Mouse (Mus musculus): ENCODE results near the gene Crocc. TPM values are rescaled to one million over a fixed set of nuclear protein-coding genes. Genes with fewer than 3 reads are reported as not detected.

Crocc gene
- polyA plus RNA-seq, 1 experiment from 2014 or later = 5.3 TPM

DNA sequence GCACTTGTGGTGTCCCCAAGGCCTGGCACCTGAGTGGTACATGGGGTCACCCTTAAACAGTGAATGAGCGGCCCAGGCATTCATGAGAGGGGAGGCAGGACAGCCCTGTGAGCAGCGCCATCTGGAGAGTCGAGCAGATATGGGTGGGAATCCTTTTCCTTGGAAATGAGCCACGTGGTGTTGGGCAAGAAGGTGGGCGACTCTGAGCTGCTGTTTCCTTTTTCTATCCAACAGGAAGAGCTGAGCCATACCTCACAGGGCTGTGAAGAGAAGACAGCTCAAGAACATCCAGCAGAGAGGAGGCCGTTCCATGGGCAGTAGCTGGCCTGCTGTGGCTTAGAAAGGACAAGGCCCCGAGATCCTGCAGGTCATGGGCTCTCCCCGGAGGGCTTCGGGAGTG lies 28.4 kb upstream of the Crocc start:
- H3K4me2 ChIP-seq (ENCODE audit: low read depth, low read length) = no peak overlapping the region
- H3K4me3 ChIP-seq (ENCODE audit: low read length) = no peak overlapping the region
- H3K36me3 ChIP-seq (ENCODE audit: control insufficient read depth, insufficient read depth, low read length) = no peaks in the 10 kb centered on the region
- ATAC-seq (ENCODE audit: low read depth) = peak; percentile 38; the same call in 1 of the 2 replicates
- no peaks in the 10 kb centered on the region for H3K9me3 ChIP-seq (ENCODE audit: control insufficient read depth, low read length)
- no peaks in the 10 kb centered on the region; the same call in 1 of the 2 replicates for H3K4me1 ChIP-seq (replicated peaks; ENCODE audit: control insufficient read depth, insufficient read depth, low read length)
- no peaks in the 10 kb centered on the region for H3K27me3 ChIP-seq (ENCODE audit: control insufficient read depth, insufficient read depth, low read depth, low read length)
- WGBS = 50% methylated on average over 9 of the region's 9 CpGs
- H3K27ac ChIP-seq (ENCODE audit: low read length) = no peak overlapping the region
- H3K9ac ChIP-seq (ENCODE audit: low read length) = no peak overlapping the region

DNA sequence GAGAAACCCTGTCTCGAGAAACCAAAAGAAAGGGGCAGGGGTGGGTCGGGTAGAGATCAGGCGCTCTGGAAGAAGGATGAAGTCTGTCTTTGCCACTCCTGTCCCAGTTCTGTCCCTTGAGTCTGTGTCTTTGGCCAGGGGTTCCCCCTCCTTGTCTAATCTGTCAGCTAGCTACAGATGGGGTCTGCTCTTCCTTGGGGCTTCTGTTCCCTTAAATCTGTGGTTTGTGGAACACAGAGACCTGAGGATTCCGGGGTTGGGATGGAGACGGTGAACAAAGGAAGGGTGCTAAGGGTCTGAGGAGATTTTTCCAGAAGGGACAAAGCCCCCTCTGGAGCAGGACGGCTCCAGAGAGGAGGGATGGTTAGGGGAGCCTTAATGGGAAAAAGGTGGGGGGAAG lies 27.7 kb upstream of the Crocc start, which contains the start of gene Spata21:
TSS of gene Spata21 (plus strand) at position 301 of the 400 bp plus-strand sequence.
- 79% methylated on average over 6 of the region's 6 CpGs for WGBS
- H3K4me1 ChIP-seq (replicated peaks; ENCODE audit: control insufficient read depth, insufficient read depth, low read length) = no peaks in the 10 kb centered on the region; the same call in 1 of the 2 replicates
- H3K9ac ChIP-seq (ENCODE audit: low read length) = no peak within 1 kb of the TSS
- H3K27me3 ChIP-seq (ENCODE audit: control insufficient read depth, insufficient read depth, low read depth, low read length) = no peaks in the 10 kb centered on the region
- H3K36me3 ChIP-seq (ENCODE audit: control insufficient read depth, insufficient read depth, low read length) = no peaks in the 10 kb centered on the region
- no peak within 1 kb of the TSS for H3K27ac ChIP-seq (ENCODE audit: low read length)
- H3K9me3 ChIP-seq (ENCODE audit: control insufficient read depth, low read length) = no peaks in the 10 kb centered on the region
- no peak within 1 kb of the TSS for H3K4me3 ChIP-seq (ENCODE audit: low read length)
- H3K4me2 ChIP-seq (ENCODE audit: low read depth, low read length) = no peak within 1 kb of the TSS
- ATAC-seq (ENCODE audit: low read depth) = no peak

DNA sequence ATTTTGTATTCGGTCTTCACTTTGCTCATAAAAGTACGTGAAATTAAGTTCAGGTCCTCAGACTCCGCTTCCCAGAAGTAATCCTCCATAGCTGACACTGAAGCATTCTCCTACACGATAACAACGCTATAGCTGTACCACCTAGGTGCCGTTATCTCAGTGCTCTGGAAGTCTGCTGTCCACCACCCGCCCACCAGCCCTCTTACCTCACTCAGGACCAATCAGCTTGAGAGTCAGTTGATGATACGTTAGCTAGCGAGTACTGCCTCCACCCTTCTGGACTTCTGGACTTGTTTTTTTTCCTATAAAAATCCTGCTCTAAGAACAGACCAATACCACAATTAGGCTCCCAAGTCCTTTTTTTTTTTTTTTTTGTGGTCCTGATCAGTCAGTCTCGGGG lies 26.5 kb upstream of the Crocc start:
- Histone ChIP-seq H3K27me3 (ENCODE audit: control insufficient read depth, insufficient read depth, low read depth, low read length) (no peaks in the 10 kb centered on the region), H3K27ac (ENCODE audit: low read length) (no peak overlapping the region), H3K9ac (ENCODE audit: low read length) (no peak overlapping the region), H3K36me3 (ENCODE audit: control insufficient read depth, insufficient read depth, low read length) (no peaks in the 10 kb centered on the region), H3K4me1 (replicated peaks; ENCODE audit: control insufficient read depth, insufficient read depth, low read length) (no peaks in the 10 kb centered on the region; the same call in 1 of the 2 replicates), H3K4me2 (ENCODE audit: low read depth, low read length) (no peak overlapping the region), H3K9me3 (ENCODE audit: control insufficient read depth, low read length) (no peaks in the 10 kb centered on the region), H3K4me3 (ENCODE audit: low read length) (no peak overlapping the region)
- 65% methylated on average over 10 of the region's 10 CpGs for WGBS
- no peak for ATAC-seq (ENCODE audit: low read depth)

DNA sequence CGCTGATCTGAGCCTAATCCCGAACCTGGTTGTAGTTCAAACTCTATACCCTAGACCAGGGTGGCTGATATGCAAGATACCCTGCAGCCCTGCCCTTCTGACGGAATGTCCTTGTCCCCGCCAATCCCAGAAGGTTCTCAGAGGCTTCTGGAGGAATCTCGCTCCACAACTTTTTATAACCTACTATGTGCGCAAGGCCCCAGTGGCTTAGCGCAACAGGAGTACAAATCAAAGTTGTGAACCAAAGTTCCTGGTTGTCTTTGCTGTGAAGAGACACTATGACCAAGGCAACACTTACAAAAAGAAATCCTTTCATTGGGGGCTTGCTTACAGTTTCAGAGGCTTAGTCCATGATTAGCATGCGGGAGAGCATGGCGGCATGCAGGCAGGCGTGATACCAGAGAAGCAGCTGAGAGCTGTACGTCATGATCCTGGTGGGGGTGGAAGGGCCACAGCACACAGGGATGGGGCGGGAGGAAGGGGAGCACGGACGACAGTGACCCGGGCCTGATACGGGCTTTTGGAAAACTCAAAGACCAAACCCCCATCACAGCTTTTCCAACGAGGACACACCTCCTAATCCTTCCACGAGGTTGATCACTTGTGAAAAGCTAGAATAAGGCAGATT lies 18.3 kb upstream of the Crocc start:
- Histone ChIP-seq H3K9ac (ENCODE audit: low read length) (no peak overlapping the region), H3K4me2 (ENCODE audit: low read depth, low read length) (no peak overlapping the region), H3K4me3 (ENCODE audit: low read length) (no peak overlapping the region), H3K9me3 (ENCODE audit: control insufficient read depth, low read length) (no peaks in the 10 kb centered on the region), H3K4me1 (replicated peaks; ENCODE audit: control insufficient read depth, insufficient read depth, low read length) (peaks cover 19% of the 10 kb centered on the region), H3K36me3 (ENCODE audit: control insufficient read depth, insufficient read depth, low read length) (no peaks in the 10 kb centered on the region), H3K27ac (ENCODE audit: low read length) (no peak overlapping the region), H3K27me3 (ENCODE audit: control insufficient read depth, insufficient read depth, low read depth, low read length) (no peaks in the 10 kb centered on the region)
- WGBS = 70% methylated on average over 18 of the region's 18 CpGs
- no peak for ATAC-seq (ENCODE audit: low read depth)

DNA sequence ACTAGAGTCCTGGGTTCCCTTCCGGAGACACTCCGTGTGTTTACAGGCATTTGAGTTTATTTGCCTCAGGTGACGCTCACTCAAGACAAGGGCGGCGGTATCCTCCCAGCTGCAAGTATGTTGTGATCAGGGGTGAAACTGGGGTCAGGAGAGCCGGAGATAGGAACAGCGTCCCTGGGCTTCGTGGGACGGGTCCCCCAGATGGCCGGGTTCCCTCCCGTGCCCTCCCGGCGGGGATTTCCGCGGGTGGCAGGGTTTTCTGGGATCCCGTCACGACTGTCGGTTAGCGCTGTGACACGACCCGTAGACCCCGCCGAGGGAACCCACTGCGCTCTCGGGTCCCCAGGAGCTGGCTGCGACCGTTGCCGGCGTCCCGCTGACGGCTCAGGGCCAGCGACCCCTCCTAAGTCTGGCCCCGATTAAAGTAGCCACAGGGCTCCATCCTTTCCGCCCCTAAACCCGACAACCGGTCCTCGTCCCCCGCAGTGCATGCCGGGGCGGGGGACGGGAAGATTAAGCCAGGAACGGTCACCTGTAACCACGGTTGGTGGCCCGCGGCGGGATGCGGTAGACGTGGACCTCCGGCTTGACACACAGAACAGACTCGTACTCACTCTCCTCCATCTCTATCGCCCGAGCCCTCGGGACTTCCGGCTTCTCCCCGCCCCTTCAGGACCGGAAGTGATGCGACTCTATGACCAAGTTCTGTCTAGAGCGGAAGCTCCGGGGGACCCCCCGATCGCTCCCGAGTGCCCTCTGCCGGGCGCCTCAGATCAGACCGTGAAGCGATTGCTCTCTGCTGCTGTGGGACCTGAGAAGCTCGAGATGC lies 17.5 kb upstream of the Crocc start, which contains the start of gene Necap2:
TSS of gene Necap2 (minus strand) at position 677 of the 829 bp plus-strand sequence.
- no peaks in the 10 kb centered on the region for H3K9me3 ChIP-seq (ENCODE audit: control insufficient read depth, low read length)
- H3K9ac ChIP-seq (ENCODE audit: low read length) = peak within 1 kb of the TSS; percentile 95
- WGBS = under 1% methylated on average over 64 of the region's 67 CpGs
- peak within 1 kb of the TSS; percentile 95 for H3K4me2 ChIP-seq (ENCODE audit: low read depth, low read length)
- no peaks in the 10 kb centered on the region for H3K27me3 ChIP-seq (ENCODE audit: control insufficient read depth, insufficient read depth, low read depth, low read length)
- H3K4me3 ChIP-seq (ENCODE audit: low read length) = peak within 1 kb of the TSS; percentile 99
- no peaks in the 10 kb centered on the region for H3K36me3 ChIP-seq (ENCODE audit: control insufficient read depth, insufficient read depth, low read length)
- peak; percentile 93 for ATAC-seq (ENCODE audit: low read depth)
- H3K27ac ChIP-seq (ENCODE audit: low read length) = peak within 1 kb of the TSS; percentile 71
- H3K4me1 ChIP-seq (replicated peaks; ENCODE audit: control insufficient read depth, insufficient read depth, low read length) = peaks cover 21% of the 10 kb centered on the region

DNA sequence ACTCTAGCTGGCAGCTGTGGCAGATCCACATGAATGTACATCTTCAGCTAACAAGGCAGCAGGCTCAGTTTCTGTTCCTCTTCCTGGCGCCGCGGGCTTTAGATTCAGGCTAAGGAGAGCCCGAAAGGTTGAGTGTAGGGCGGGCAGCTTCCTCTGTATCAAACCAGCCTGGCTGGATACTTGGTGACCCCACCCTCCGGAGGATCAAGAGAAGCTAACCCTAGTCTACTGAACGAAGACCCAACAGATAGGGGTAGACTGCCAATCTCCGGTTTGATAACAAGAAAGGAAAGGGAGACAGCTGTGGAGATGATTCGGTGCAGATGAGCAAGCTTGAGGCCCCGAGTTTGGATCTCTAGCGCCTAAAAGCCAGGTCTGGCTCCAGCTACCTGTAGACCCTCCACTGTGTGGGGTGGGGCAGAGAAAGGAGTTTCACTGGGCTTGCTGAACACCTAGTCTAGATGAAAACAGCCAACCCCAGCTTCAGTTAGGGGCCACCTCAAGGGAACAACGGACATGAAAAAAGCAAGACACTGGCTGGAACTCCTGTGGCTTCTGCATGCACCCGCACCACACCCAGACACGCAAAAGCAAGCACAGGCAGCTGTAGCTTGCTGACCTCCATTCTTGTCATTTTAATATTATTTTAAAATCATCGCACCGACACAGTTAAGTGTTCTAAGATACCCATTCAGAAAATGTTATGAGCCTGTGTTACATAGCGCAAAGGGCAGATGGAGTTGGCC lies 16.6 kb upstream of the Crocc start:
- Histone ChIP-seq H3K36me3 (ENCODE audit: control insufficient read depth, insufficient read depth, low read length) (peaks cover 4% of the 10 kb centered on the region), H3K9me3 (ENCODE audit: control insufficient read depth, low read length) (no peaks in the 10 kb centered on the region), H3K9ac (ENCODE audit: low read length) (peak overlapping the region; percentile 95), H3K27me3 (ENCODE audit: control insufficient read depth, insufficient read depth, low read depth, low read length) (no peaks in the 10 kb centered on the region), H3K4me2 (ENCODE audit: low read depth, low read length) (peak overlapping the region; percentile 95), H3K4me3 (ENCODE audit: low read length) (peak overlapping the region; percentile 99), H3K4me1 (replicated peaks; ENCODE audit: control insufficient read depth, insufficient read depth, low read length) (peaks cover 21% of the 10 kb centered on the region), H3K27ac (ENCODE audit: low read length) (peak overlapping the region; percentile 52; the same call in 1 of the 2 replicates)
- 70% methylated on average over 17 of the region's 17 CpGs for WGBS
- no peak for ATAC-seq (ENCODE audit: low read depth)

DNA sequence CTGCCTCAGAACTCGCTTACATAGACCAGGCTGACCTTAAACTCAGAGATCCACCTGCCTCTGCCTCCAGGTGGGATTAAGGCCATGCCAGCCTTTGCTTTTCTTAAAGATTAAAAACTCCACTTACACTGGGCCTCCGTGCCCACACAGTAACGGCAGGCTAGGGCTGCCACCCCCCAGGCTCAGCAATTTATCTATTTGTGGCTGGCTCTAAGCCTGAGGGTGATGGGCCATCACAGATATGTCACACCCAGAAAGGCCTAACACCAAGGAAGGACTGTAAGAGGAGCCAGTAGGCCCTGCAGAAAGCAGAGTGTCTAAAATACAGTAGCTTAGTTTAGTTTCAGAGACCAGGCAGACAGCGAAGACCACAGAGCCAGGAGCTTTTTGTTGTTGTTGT lies 13.8 kb upstream of the Crocc start:
- no peak for ATAC-seq (ENCODE audit: low read depth)
- H3K9me3 ChIP-seq (ENCODE audit: control insufficient read depth, low read length) = no peaks in the 10 kb centered on the region
- H3K4me1 ChIP-seq (replicated peaks; ENCODE audit: control insufficient read depth, insufficient read depth, low read length) = peaks cover 21% of the 10 kb centered on the region
- H3K27ac ChIP-seq (ENCODE audit: low read length) = no peak overlapping the region
- peaks cover 17% of the 10 kb centered on the region for H3K36me3 ChIP-seq (ENCODE audit: control insufficient read depth, insufficient read depth, low read length)
- no peak overlapping the region for H3K4me2 ChIP-seq (ENCODE audit: low read depth, low read length)
- no peak overlapping the region for H3K4me3 ChIP-seq (ENCODE audit: low read length)
- no peaks in the 10 kb centered on the region for H3K27me3 ChIP-seq (ENCODE audit: control insufficient read depth, insufficient read depth, low read depth, low read length)
- WGBS = 82% methylated on average over 4 of the region's 4 CpGs
- peak overlapping the region; percentile 16; the same call in 1 of the 2 replicates for H3K9ac ChIP-seq (ENCODE audit: low read length)

DNA sequence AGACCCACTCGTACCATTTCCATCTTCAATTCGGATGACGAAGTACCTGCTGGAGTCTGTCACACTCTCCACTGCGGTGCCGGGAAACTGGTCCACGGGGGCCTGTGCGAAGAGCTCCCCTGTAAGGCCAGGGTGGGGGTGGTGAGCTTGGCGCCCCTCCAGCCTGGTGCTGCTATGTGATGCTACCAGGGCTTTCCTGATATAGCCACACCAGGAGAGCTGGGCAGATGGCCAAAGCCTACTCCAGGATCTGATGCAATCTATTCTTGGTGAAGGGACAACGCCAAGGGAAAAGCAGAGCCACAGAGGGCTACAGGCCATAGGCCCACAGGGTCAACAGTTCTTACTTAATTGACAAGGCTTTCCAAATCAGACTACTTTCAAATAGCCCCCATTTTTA lies 13.3 kb upstream of the Crocc start:
- WGBS = 56% methylated on average over 9 of the region's 9 CpGs
- no peak overlapping the region for H3K27ac ChIP-seq (ENCODE audit: low read length)
- peak overlapping the region; percentile 16; the same call in 1 of the 2 replicates for H3K9ac ChIP-seq (ENCODE audit: low read length)
- H3K4me2 ChIP-seq (ENCODE audit: low read depth, low read length) = no peak overlapping the region
- no peaks in the 10 kb centered on the region for H3K9me3 ChIP-seq (ENCODE audit: control insufficient read depth, low read length)
- H3K4me1 ChIP-seq (replicated peaks; ENCODE audit: control insufficient read depth, insufficient read depth, low read length) = peaks cover 21% of the 10 kb centered on the region
- H3K27me3 ChIP-seq (ENCODE audit: control insufficient read depth, insufficient read depth, low read depth, low read length) = no peaks in the 10 kb centered on the region
- H3K36me3 ChIP-seq (ENCODE audit: control insufficient read depth, insufficient read depth, low read length) = peaks cover 19% of the 10 kb centered on the region
- H3K4me3 ChIP-seq (ENCODE audit: low read length) = no peak overlapping the region
- ATAC-seq (ENCODE audit: low read depth) = no peak

DNA sequence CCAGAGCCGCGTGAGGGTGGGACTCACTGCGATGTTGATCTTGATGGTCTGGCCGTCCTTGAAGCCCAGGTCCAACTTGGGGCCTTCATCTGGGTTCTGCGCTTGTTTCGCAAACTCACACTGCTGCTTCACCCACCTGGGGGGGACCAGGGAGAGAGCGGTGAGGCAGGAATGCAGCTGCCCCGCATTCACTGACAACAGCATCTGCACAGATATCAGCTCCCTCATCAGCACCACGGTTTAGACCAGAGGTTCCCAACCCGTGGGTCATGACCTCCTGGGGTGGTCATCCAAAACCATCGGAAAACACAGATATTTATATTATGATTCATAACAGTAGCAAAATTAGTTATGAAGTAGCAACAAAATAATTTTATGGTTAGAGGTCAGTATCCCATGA lies 12.2 kb upstream of the Crocc start:
- Histone ChIP-seq H3K9me3 (ENCODE audit: control insufficient read depth, low read length) (no peaks in the 10 kb centered on the region), H3K4me2 (ENCODE audit: low read depth, low read length) (no peak overlapping the region), H3K9ac (ENCODE audit: low read length) (no peak overlapping the region), H3K27me3 (ENCODE audit: control insufficient read depth, insufficient read depth, low read depth, low read length) (no peaks in the 10 kb centered on the region), H3K27ac (ENCODE audit: low read length) (no peak overlapping the region), H3K4me3 (ENCODE audit: low read length) (no peak overlapping the region), H3K4me1 (replicated peaks; ENCODE audit: control insufficient read depth, insufficient read depth, low read length) (peaks cover 29% of the 10 kb centered on the region), H3K36me3 (ENCODE audit: control insufficient read depth, insufficient read depth, low read length) (peaks cover 26% of the 10 kb centered on the region)
- ATAC-seq (ENCODE audit: low read depth) = no peak
- 86% methylated on average over 11 of the region's 11 CpGs for WGBS
